Mouse (Mus musculus) limb, embryonic 11.5 days (tissue): ENCODE measurements at regions not wholly inside any gene's neighbourhood (a gene's known extent, or its start where the extent isn't known, plus 50 kb on each side); places are given as distances from the start of the nearest gene placed in this dataset.

Experiments
- ATAC-seq: fragments of 200-750 bp; cut with Nextera tagmentation; 2 replicates; pipeline ENCODE4 v1.8.0; 2017; ENCODE audit warnings: low read depth; ENCODE audit not compliant: insufficient number of reproducible peaks, low FRiP score, low TSS enrichment
- DNase-seq: peaks from one replicate; pipeline ENCODE4 v3.0.0-alpha.2; 2015; ENCODE audit warnings: low spot score
- H3K27ac ChIP-seq: fragments of 300-500 bp; sonication (generic); replicated peaks from 2 replicates; pipeline ENCODE4 v1.5.1; 2014; ENCODE audit warnings: low read depth, mild to moderate bottlenecking, low read length
- H3K27me3 ChIP-seq: fragments of 300-500 bp; sonication (generic); 2 replicates; pipeline ENCODE4 v1.6.1; 2014; ENCODE audit warnings: mild to moderate bottlenecking, low read length, mixed read lengths; ENCODE audit not compliant: control insufficient read depth, insufficient read depth
- H3K36me3 ChIP-seq: fragments of 300-500 bp; sonication (generic); 2 replicates; pipeline ENCODE4 v1.6.1; 2014; ENCODE audit warnings: mild to moderate bottlenecking, low read length, moderate library complexity, mixed read lengths; ENCODE audit not compliant: control insufficient read depth, insufficient read depth
- H3K4me1 ChIP-seq: fragments of 300-500 bp; sonication (generic); 2 replicates; pipeline ENCODE4 v1.6.1; 2014; ENCODE audit warnings: low read length, mixed read lengths; ENCODE audit not compliant: control insufficient read depth, insufficient read depth
- H3K4me2 ChIP-seq: fragments of 300-500 bp; sonication (generic); 2 replicates; pipeline ENCODE4 v1.6.1; 2014; ENCODE audit warnings: low read depth, mild to moderate bottlenecking, moderate library complexity; ENCODE audit not compliant: severe bottlenecking
- H3K4me3 ChIP-seq: fragments of 300-500 bp; sonication (generic); 2 replicates; pipeline ENCODE4 v1.5.1; 2014; ENCODE audit warnings: low read depth, low read length
- H3K9ac ChIP-seq: fragments of 300-500 bp; sonication (generic); 2 replicates; pipeline ENCODE4 v1.6.1; 2014; ENCODE audit warnings: mild to moderate bottlenecking, low read length
- H3K9me3 ChIP-seq: fragments of 300-500 bp; sonication (generic); 2 replicates; pipeline ENCODE4 v1.6.1; 2016; ENCODE audit warnings: low read length; ENCODE audit not compliant: control insufficient read depth
- WGBS: fragments of 180-500 bp; shearing (Covaris S2); extraction: QIAGEN DNeasy Blood & Tissue Kit; methylation state at CpG from one replicate; pipeline ENCODE4 v1.1.7; 2014; 5-methylcytosine and 5-hydroxymethylcytosine counted together

GRCm38 (mm10) chr3:72235322-72235721, 732.3 kb downstream of the Sis start:
- ATAC-seq: peak; percentile 71; the same call in 1 of the 2 replicates
- peak; percentile 39 for DNase-seq
- 44% methylated on average over 1 of the region's 1 CpGs for WGBS
- Histone ChIP-seq H3K27me3 (no peaks in the 10 kb centered on the region), H3K4me2 (no peak overlapping the region), H3K9ac (no peak overlapping the region), H3K4me1 (no peaks in the 10 kb centered on the region), H3K4me3 (no peak overlapping the region), H3K27ac (no peak overlapping the region), H3K36me3 (no peaks in the 10 kb centered on the region), H3K9me3 (no peaks in the 10 kb centered on the region)

GRCm38 (mm10) chr3:72227818-72228217, 739.8 kb downstream of the Sis start:
- no peak overlapping the region for H3K4me2 ChIP-seq
- no peaks in the 10 kb centered on the region for H3K9me3 ChIP-seq
- H3K36me3 ChIP-seq: no peaks in the 10 kb centered on the region
- H3K9ac ChIP-seq: no peak overlapping the region
- DNase-seq: no peak
- no peaks in the 10 kb centered on the region for H3K27me3 ChIP-seq
- H3K4me3 ChIP-seq: no peak overlapping the region
- no peaks in the 10 kb centered on the region for H3K4me1 ChIP-seq
- ATAC-seq: no peak
- 82% methylated on average over 2 of the region's 2 CpGs for WGBS
- H3K27ac ChIP-seq: no peak overlapping the region
